Mouse (Mus musculus) kidney, adult 2 months (tissue): ENCODE measurements around the gene Kif1b.

Source experiments
- CTCF ChIP-seq: fragments of 200-500 bp; conservative IDR thresholded peaks from 2 replicates; pipeline ENCODE4 v1.5.1; 2011; ENCODE audit warnings: low read depth, mild to moderate bottlenecking, control low read depth, low read length, moderate library complexity, mixed read lengths; ENCODE audit not compliant: insufficient read depth, insufficient read length
- POLR2A ChIP-seq: fragments of 200-500 bp; IDR thresholded peaks from one replicate; pipeline ENCODE4 v1.6.1; 2011; ENCODE audit warnings: low read depth, low read length, control low read depth

GRCm38 (mm10) chr4:149233938-149234337, 73.6 kb downstream of the Kif1b start:
- TF ChIP-seq POLR2A (no peak), CTCF (no peak)
